Mouse (Mus musculus): ENCODE measurements around the gene Olfr596.
"Not testable (repeated sequence)": the region's sequence is repeated elsewhere in the genome, so short reads cannot be mapped to it uniquely, and the experiment has no call there.

Olfr596 gene

DNA sequence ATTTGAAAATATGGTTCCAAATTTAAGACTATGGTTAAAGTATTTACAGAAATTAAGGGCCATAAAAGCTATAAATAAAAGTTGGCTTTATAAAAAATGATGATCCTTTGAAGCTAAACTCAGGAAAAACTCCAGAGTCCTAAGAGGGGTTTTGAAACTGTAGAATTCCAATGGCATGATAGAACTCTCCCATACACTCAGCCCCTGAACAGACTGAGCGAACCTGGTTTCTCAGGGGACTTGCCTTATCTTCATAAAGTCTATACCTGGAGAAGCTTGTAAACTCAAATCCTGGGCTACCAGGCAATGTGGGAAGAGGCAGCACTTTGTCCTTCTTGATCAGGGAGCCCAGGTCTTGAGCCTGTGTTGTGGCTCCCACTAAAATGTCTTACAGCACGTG is at the start of gene Olfr596:
Gene Olfr596, plus strand, starts transcription at position 301 of the 400 bp plus-strand sequence.
- DNase-seq: not testable (repeated sequence)

- not testable (repeated sequence) for DNase-seq
Measured at GRCm38 (mm10) chr7:103316015-103316414, 10.6 kb downstream of the Olfr596 start, which contains the start of gene Olfr597. TSS of gene Olfr597 (plus strand) at chr7:103316315.

DNA sequence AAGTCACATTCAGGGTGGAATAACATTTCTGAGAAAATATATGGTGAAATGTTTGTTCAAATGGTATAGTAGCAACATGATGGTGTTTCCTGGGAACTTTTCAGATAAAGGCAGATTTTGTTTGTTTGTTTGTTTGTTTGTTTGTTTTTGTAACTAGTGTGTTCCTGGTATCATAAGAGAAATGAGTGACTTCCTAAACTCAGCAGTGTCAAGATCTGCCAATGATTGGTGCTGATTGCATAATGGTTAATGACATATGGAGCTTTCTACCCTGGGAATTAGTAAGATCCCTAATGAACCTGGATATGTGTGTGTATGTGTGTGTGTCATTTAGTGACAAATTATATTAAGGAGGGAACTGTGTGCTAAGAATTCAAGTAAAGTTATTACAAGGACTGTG is 17.8 kb downstream of the Olfr596 start, which contains the start of gene Olfr598:
Gene Olfr598, plus strand, starts transcription at position 301 of the 400 bp plus-strand sequence.
- DNase-seq: no peak

DNA sequence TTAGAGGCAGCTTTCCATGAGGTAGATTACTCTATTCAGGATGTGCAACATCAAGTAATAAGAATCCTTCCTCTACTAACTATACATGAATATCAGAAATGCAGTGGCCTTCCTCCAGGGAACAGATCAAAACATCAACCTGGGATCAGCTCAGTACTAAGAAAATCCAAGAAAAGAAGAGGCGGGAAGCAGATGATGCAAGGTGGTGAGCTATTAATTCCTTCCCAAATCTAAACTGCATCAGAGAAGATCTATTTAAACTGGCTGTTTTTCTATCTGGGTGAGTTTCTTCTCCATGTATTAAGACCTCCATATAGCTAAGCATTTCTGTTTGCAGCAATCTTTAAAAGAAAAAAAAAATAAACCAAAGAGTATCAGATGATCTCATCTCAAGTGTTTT is 30.2 kb downstream of the Olfr596 start, which contains the start of gene Olfr599:
Gene Olfr599, plus strand, starts transcription at position 301 of the 400 bp plus-strand sequence.
- DNase-seq: no peak

DNA sequence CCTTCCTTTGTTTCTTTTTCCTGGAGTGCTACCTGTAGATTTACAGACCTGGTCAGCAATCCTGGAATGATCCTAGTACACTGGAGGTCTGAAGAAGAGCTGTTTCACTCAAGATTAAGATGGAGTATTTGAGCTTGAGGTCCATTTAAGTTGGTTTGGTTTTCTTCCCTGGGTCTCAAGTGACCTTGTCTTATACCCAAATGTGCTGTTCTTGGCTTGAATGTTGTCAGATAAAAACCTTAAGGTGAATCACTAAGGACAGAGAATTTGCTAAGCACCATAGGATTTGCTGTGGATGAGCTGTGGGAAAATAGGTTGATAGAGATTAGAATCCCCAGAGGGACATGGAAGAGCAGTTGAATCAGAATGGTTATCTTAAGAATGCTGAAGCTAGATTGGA is 44.1 kb downstream of the Olfr596 start, which contains the start of gene Olfr600:
Gene Olfr600, minus strand, starts transcription at position 101 of the 400 bp plus-strand sequence.
- no peak for DNase-seq
